Mouse (Mus musculus) myocyte (in vitro differentiated cells): ENCODE data around the gene Fcer1g.

Experiments
- CEBPB ChIP-seq: IDR thresholded peaks from 2 replicates; pipeline ENCODE4 v1.6.1; 2011; ENCODE audit warnings: mild to moderate bottlenecking, moderate library complexity; ENCODE audit not compliant: poor library complexity, insufficient read depth, severe bottlenecking
- E2F4 ChIP-seq: IDR thresholded peaks from one replicate; pipeline ENCODE4 v1.6.1; 2011; ENCODE audit warnings: mild to moderate bottlenecking, control low read depth, moderate library complexity; ENCODE audit not compliant: insufficient read depth
- MAX ChIP-seq: IDR thresholded peaks from one replicate; pipeline ENCODE4 v1.6.1; 2011; ENCODE audit warnings: low read depth, mild to moderate bottlenecking, control low read depth
- MYOG ChIP-seq, 3 experiments: IDR thresholded peaks; one replicate each; pipeline ENCODE4 v1.6.1; 2011; ENCODE audit warnings: control low read depth in 2 of 3, low read depth in 2 of 3, mild to moderate bottlenecking in 2 of 3; ENCODE audit not compliant: insufficient read length in 2 of 3, control insufficient read depth in 1 of 3, insufficient read depth in 1 of 3
- POLR2A ChIP-seq: IDR thresholded peaks from one replicate; pipeline ENCODE4 v1.6.1; 2011; ENCODE audit warnings: low read depth, mild to moderate bottlenecking, control low read depth, moderate library complexity; ENCODE audit not compliant: insufficient read length
- POLR2AphosphoS2 ChIP-seq: IDR thresholded peaks from one replicate; pipeline ENCODE4 v1.6.1; 2011; ENCODE audit warnings: low read depth, control low read depth; ENCODE audit not compliant: insufficient read length
- SRF ChIP-seq: IDR thresholded peaks from one replicate; pipeline ENCODE4 v1.6.1; 2011; ENCODE audit warnings: low read depth; ENCODE audit not compliant: control insufficient read depth, insufficient read length
- TCF12 ChIP-seq: IDR thresholded peaks from one replicate; pipeline ENCODE4 v1.6.1; 2011; ENCODE audit warnings: mild to moderate bottlenecking, control low read depth; ENCODE audit not compliant: poor library complexity, insufficient read depth, severe bottlenecking
- USF1 ChIP-seq: IDR thresholded peaks from one replicate; pipeline ENCODE4 v1.6.1; 2011; ENCODE audit warnings: low read depth, mild to moderate bottlenecking, control low read depth, moderate library complexity

- no peak for TF ChIP-seq CEBPB
- TF ChIP-seq SRF, result no peak
- no peak for TF ChIP-seq POLR2A
- no peak for TF ChIP-seq MYOG (IDR thresholded peaks at IDR 0.05; ENCODE audit: control insufficient read depth in 1 of 3, insufficient read depth in 1 of 3, insufficient read length in 2 of 3, low read depth in 2 of 3)
- no peak for TF ChIP-seq E2F4
- no peak for TF ChIP-seq USF1
- TF ChIP-seq TCF12, result no peak
- TF ChIP-seq POLR2AphosphoS2, result no peak
- TF ChIP-seq MAX, result no peak
Measured at GRCm38 (mm10) chr1:171223168-171223567, 11.0 kb downstream of the Fcer1g start.
